Mouse (Mus musculus): Measurements from ENCODE around the gene Zfyve28. TPM values are rescaled to one million over a fixed set of nuclear protein-coding genes. Genes with fewer than 3 reads are reported as not detected.
A peak's percentile ranks its signal among the peaks of the same experiment; 100 is the strongest.

The Zfyve28 gene
- polyA plus RNA-seq, 1 experiment from 2014 or later = 1.4 TPM

- no peaks in the 10 kb centered on the region for H3K27me3 ChIP-seq (replicated peaks; ENCODE audit: control insufficient read depth, insufficient read depth, low read length)
- DNase-seq (ENCODE audit: low spot score) (peak; percentile 100), ATAC-seq (peak; percentile 99)
- H3K36me3 ChIP-seq (ENCODE audit: control insufficient read depth, insufficient read depth, low read length) = peaks cover 10% of the 10 kb centered on the region; the same call in 1 of the 2 replicates
- H3K27ac ChIP-seq (ENCODE audit: low read depth, low read length) = peak within 1 kb of the TSS; percentile 90
- under 1% methylated on average over 59 of the region's 60 CpGs for WGBS
- no peaks in the 10 kb centered on the region for H3K9me3 ChIP-seq (replicated peaks; ENCODE audit: control insufficient read depth, low read length)
- peak within 1 kb of the TSS; percentile 84 for H3K9ac ChIP-seq (ENCODE audit: low read length)
- peaks cover 27% of the 10 kb centered on the region for H3K4me1 ChIP-seq (ENCODE audit: control insufficient read depth, insufficient read depth, low read length)
- H3K4me3 ChIP-seq (ENCODE audit: low read depth, low read length) = peak within 1 kb of the TSS; percentile 91
- peak within 1 kb of the TSS; percentile 90 for H3K4me2 ChIP-seq (ENCODE audit: low read length)
Observed at GRCm38 (mm10) chr5:34187601-34188316, 100.5 kb downstream of the Zfyve28 start, which contains the start of gene Mxd4. Mxd4 (minus strand) TSS chr5:34187720.

GRCm38 (mm10) chr5:34186961-34187391, 101.3 kb downstream of the Zfyve28 start:
- Histone ChIP-seq H3K4me1 (ENCODE audit: control insufficient read depth, insufficient read depth, low read length) (peaks cover 27% of the 10 kb centered on the region), H3K36me3 (ENCODE audit: control insufficient read depth, insufficient read depth, low read length) (peaks cover 11% of the 10 kb centered on the region; the same call in 1 of the 2 replicates), H3K9ac (ENCODE audit: low read length) (peak overlapping the region; percentile 84), H3K9me3 (replicated peaks; ENCODE audit: control insufficient read depth, low read length) (no peaks in the 10 kb centered on the region), H3K4me2 (ENCODE audit: low read length) (peak overlapping the region; percentile 90), H3K27ac (ENCODE audit: low read depth, low read length) (peak overlapping the region; percentile 90), H3K4me3 (ENCODE audit: low read depth, low read length) (peak overlapping the region; percentile 91), H3K27me3 (replicated peaks; ENCODE audit: control insufficient read depth, insufficient read depth, low read length) (no peaks in the 10 kb centered on the region)
- ATAC-seq = peak; percentile 17
- DNase-seq (ENCODE audit: low spot score) = peak; percentile 24
- under 1% methylated on average over 39 of the region's 46 CpGs for WGBS

- H3K4me3 ChIP-seq (ENCODE audit: low read depth, low read length) = peak overlapping the region; percentile 91
- H3K9me3 ChIP-seq (replicated peaks; ENCODE audit: control insufficient read depth, low read length) = no peaks in the 10 kb centered on the region
- 71% methylated on average over 2 of the region's 2 CpGs for WGBS
- H3K9ac ChIP-seq (ENCODE audit: low read length) = peak overlapping the region; percentile 84
- H3K4me2 ChIP-seq (ENCODE audit: low read length) = peak overlapping the region; percentile 90
- ATAC-seq (no peak), DNase-seq (ENCODE audit: low spot score) (no peak)
- H3K27ac ChIP-seq (ENCODE audit: low read depth, low read length) = no peak overlapping the region
- H3K36me3 ChIP-seq (ENCODE audit: control insufficient read depth, insufficient read depth, low read length) = peaks cover 16% of the 10 kb centered on the region; the same call in 1 of the 2 replicates
- H3K27me3 ChIP-seq (replicated peaks; ENCODE audit: control insufficient read depth, insufficient read depth, low read length) = no peaks in the 10 kb centered on the region
- peaks cover 27% of the 10 kb centered on the region for H3K4me1 ChIP-seq (ENCODE audit: control insufficient read depth, insufficient read depth, low read length)
Observed at GRCm38 (mm10) chr5:34186391-34186790, 101.9 kb downstream of the Zfyve28 start.

GRCm38 (mm10) chr5:34185791-34186190, 102.5 kb downstream of the Zfyve28 start:
- peaks cover 27% of the 10 kb centered on the region for H3K4me1 ChIP-seq (ENCODE audit: control insufficient read depth, insufficient read depth, low read length)
- no peak for DNase-seq (ENCODE audit: low spot score)

GRCm38 (mm10) chr5:34185051-34185580, 103.1 kb downstream of the Zfyve28 start:
- no peaks in the 10 kb centered on the region for H3K27me3 ChIP-seq (replicated peaks; ENCODE audit: control insufficient read depth, insufficient read depth, low read length)
- H3K9me3 ChIP-seq (replicated peaks; ENCODE audit: control insufficient read depth, low read length) = no peaks in the 10 kb centered on the region
- WGBS = 84% methylated on average over 1 of the region's 1 CpGs
- H3K9ac ChIP-seq (ENCODE audit: low read length) = no peak overlapping the region
- H3K36me3 ChIP-seq (ENCODE audit: control insufficient read depth, insufficient read depth, low read length) = peaks cover 24% of the 10 kb centered on the region
- peak overlapping the region; percentile 90 for H3K4me2 ChIP-seq (ENCODE audit: low read length)
- H3K4me3 ChIP-seq (ENCODE audit: low read depth, low read length) = no peak overlapping the region
- peaks cover 27% of the 10 kb centered on the region for H3K4me1 ChIP-seq (ENCODE audit: control insufficient read depth, insufficient read depth, low read length)
- no peak for DNase-seq (ENCODE audit: low spot score)
- no peak overlapping the region for H3K27ac ChIP-seq (ENCODE audit: low read depth, low read length)
- ATAC-seq = no peak

More at GRCm38 (mm10) chr5:34185791-34186190, 102.5 kb downstream of the Zfyve28 start:
- H3K27ac ChIP-seq (ENCODE audit: low read depth, low read length) = no peak overlapping the region
- H3K4me3 ChIP-seq (ENCODE audit: low read depth, low read length) = peak overlapping the region; percentile 91
- peak overlapping the region; percentile 84 for H3K9ac ChIP-seq (ENCODE audit: low read length)
- peak overlapping the region; percentile 90 for H3K4me2 ChIP-seq (ENCODE audit: low read length)
- H3K9me3 ChIP-seq (replicated peaks; ENCODE audit: control insufficient read depth, low read length) = no peaks in the 10 kb centered on the region
- no peak for ATAC-seq
- H3K36me3 ChIP-seq (ENCODE audit: control insufficient read depth, insufficient read depth, low read length) = peaks cover 19% of the 10 kb centered on the region; the same call in 1 of the 2 replicates
- H3K27me3 ChIP-seq (replicated peaks; ENCODE audit: control insufficient read depth, insufficient read depth, low read length) = no peaks in the 10 kb centered on the region

GRCm38 (mm10) chr5:34183976-34184375, 104.3 kb downstream of the Zfyve28 start:
- Histone ChIP-seq H3K4me2 (ENCODE audit: low read length) (no peak overlapping the region), H3K27ac (ENCODE audit: low read depth, low read length) (no peak overlapping the region), H3K9ac (ENCODE audit: low read length) (no peak overlapping the region; the same call in 1 of the 2 replicates), H3K4me3 (ENCODE audit: low read depth, low read length) (no peak overlapping the region), H3K9me3 (replicated peaks; ENCODE audit: control insufficient read depth, low read length) (no peaks in the 10 kb centered on the region), H3K27me3 (replicated peaks; ENCODE audit: control insufficient read depth, insufficient read depth, low read length) (no peaks in the 10 kb centered on the region), H3K4me1 (ENCODE audit: control insufficient read depth, insufficient read depth, low read length) (peaks cover 27% of the 10 kb centered on the region), H3K36me3 (ENCODE audit: control insufficient read depth, insufficient read depth, low read length) (peaks cover 33% of the 10 kb centered on the region)
- ATAC-seq = no peak
- DNase-seq (ENCODE audit: low spot score) = no peak
- WGBS = 82% methylated on average over 3 of the region's 3 CpGs

GRCm38 (mm10) chr5:34183156-34183880, 104.9 kb downstream of the Zfyve28 start:
- Histone ChIP-seq H3K9ac (ENCODE audit: low read length) (no peak overlapping the region; the same call in 1 of the 2 replicates), H3K27me3 (replicated peaks; ENCODE audit: control insufficient read depth, insufficient read depth, low read length) (no peaks in the 10 kb centered on the region), H3K4me3 (ENCODE audit: low read depth, low read length) (no peak overlapping the region), H3K4me2 (ENCODE audit: low read length) (no peak overlapping the region), H3K4me1 (ENCODE audit: control insufficient read depth, insufficient read depth, low read length) (peaks cover 24% of the 10 kb centered on the region), H3K36me3 (ENCODE audit: control insufficient read depth, insufficient read depth, low read length) (peaks cover 39% of the 10 kb centered on the region), H3K27ac (ENCODE audit: low read depth, low read length) (no peak overlapping the region), H3K9me3 (replicated peaks; ENCODE audit: control insufficient read depth, low read length) (no peaks in the 10 kb centered on the region)
- ATAC-seq (no peak), DNase-seq (ENCODE audit: low spot score) (no peak)
- 61% methylated on average over 5 of the region's 5 CpGs for WGBS

- DNase-seq (ENCODE audit: low spot score) = no peak
- Histone ChIP-seq H3K4me3 (ENCODE audit: low read depth, low read length) (no peak overlapping the region), H3K36me3 (ENCODE audit: control insufficient read depth, insufficient read depth, low read length) (peaks cover 48% of the 10 kb centered on the region), H3K9me3 (replicated peaks; ENCODE audit: control insufficient read depth, low read length) (no peaks in the 10 kb centered on the region), H3K4me1 (ENCODE audit: control insufficient read depth, insufficient read depth, low read length) (peaks cover 21% of the 10 kb centered on the region), H3K27me3 (replicated peaks; ENCODE audit: control insufficient read depth, insufficient read depth, low read length) (no peaks in the 10 kb centered on the region), H3K27ac (ENCODE audit: low read depth, low read length) (no peak overlapping the region), H3K4me2 (ENCODE audit: low read length) (no peak overlapping the region), H3K9ac (ENCODE audit: low read length) (no peak overlapping the region)
- no peak for ATAC-seq
- WGBS = 79% methylated on average over 3 of the region's 3 CpGs
Observed at GRCm38 (mm10) chr5:34182486-34182885, 105.8 kb downstream of the Zfyve28 start.
